Mouse (Mus musculus) midbrain, embryonic 16.5 days (tissue): Measurements from ENCODE around the gene Clstn2. TPM values are rescaled to one million over a fixed set of nuclear protein-coding genes. Genes with fewer than 3 reads are reported as not detected.
A peak's percentile ranks its signal among the peaks of the same experiment; 100 is the strongest.

Experiments
- ATAC-seq: fragments of 200-750 bp; cut with Nextera tagmentation; 2 replicates; pipeline ENCODE4 v1.8.0; 2017; ENCODE audit warnings: moderate TSS enrichment
- H3K27ac ChIP-seq: fragments of 300-500 bp; sonication (generic); 2 replicates; pipeline ENCODE4 v1.5.1; 2014; ENCODE audit warnings: mild to moderate bottlenecking, low read length, mixed read lengths
- H3K27me3 ChIP-seq: fragments of 300-500 bp; sonication (generic); 2 replicates; pipeline ENCODE4 v1.6.1; 2014; ENCODE audit warnings: low read depth, low read length, mixed read lengths; ENCODE audit not compliant: control insufficient read depth, insufficient read depth
- H3K36me3 ChIP-seq: fragments of 300-500 bp; sonication (generic); 2 replicates; pipeline ENCODE4 v1.6.1; 2014; ENCODE audit warnings: mild to moderate bottlenecking, low read length, moderate library complexity, mixed read lengths; ENCODE audit not compliant: control insufficient read depth, insufficient read depth
- H3K4me1 ChIP-seq: fragments of 300-500 bp; sonication (generic); 2 replicates; pipeline ENCODE4 v1.6.1; 2014; ENCODE audit warnings: mild to moderate bottlenecking, low read length, mixed read lengths; ENCODE audit not compliant: control insufficient read depth, insufficient read depth
- H3K4me2 ChIP-seq: fragments of 300-500 bp; sonication (generic); 2 replicates; pipeline ENCODE4 v1.6.1; 2014; ENCODE audit warnings: mild to moderate bottlenecking, low read length, mixed read lengths
- H3K4me3 ChIP-seq: fragments of 300-500 bp; sonication (generic); 2 replicates; pipeline ENCODE4 v1.5.1; 2014; ENCODE audit warnings: low read depth, mild to moderate bottlenecking, low read length, moderate library complexity, mixed read lengths
- H3K9ac ChIP-seq: fragments of 300-500 bp; sonication (generic); 2 replicates; pipeline ENCODE4 v1.6.1; 2014; ENCODE audit warnings: low read depth, low read length, mixed read lengths
- H3K9me3 ChIP-seq: fragments of 300-500 bp; sonication (generic); replicated peaks from 2 replicates; pipeline ENCODE4 v1.6.1; 2014; ENCODE audit warnings: mild to moderate bottlenecking, low read length, mixed read lengths; ENCODE audit not compliant: control insufficient read depth, poor library complexity, severe bottlenecking
- WGBS: fragments of 180-500 bp; shearing (Covaris S2); extraction: QIAGEN DNeasy Blood & Tissue Kit; methylation state at CpG from one replicate; pipeline ENCODE4 v1.1.7; 2014; 5-methylcytosine and 5-hydroxymethylcytosine counted together
- polyA plus RNA-seq: library from polyadenylated mRNA; unstranded; fragments of >200 nt; fragmentation: Nextera tagmentation; extraction: Ambion mirVana; gene quantifications from 2 replicates; pipeline ENCODE4 v1.2.1, GENCODE M21; 2015

The Clstn2 gene
- polyA plus RNA-seq, 1 experiment from 2014 or later = 10.2 TPM

- ATAC-seq = no peak
- no peak overlapping the region for H3K27ac ChIP-seq
- H3K9ac ChIP-seq = no peak overlapping the region
- WGBS = 54% methylated on average over 4 of the region's 4 CpGs
- no peaks in the 10 kb centered on the region for H3K27me3 ChIP-seq
- no peaks in the 10 kb centered on the region for H3K36me3 ChIP-seq
- no peak overlapping the region for H3K4me2 ChIP-seq
- H3K4me3 ChIP-seq = no peak overlapping the region
- no peaks in the 10 kb centered on the region for H3K4me1 ChIP-seq
- no peaks in the 10 kb centered on the region for H3K9me3 ChIP-seq
These were observed 66.3 kb downstream of the Clstn2 start for GRCm38 (mm10) chr9:97966691-97967090.

- no peak for ATAC-seq
- Histone ChIP-seq H3K9me3 (no peaks in the 10 kb centered on the region), H3K27me3 (no peaks in the 10 kb centered on the region), H3K4me3 (no peak overlapping the region), H3K36me3 (no peaks in the 10 kb centered on the region), H3K4me1 (no peaks in the 10 kb centered on the region), H3K4me2 (no peak overlapping the region), H3K27ac (no peak overlapping the region), H3K9ac (no peak overlapping the region)
- 87% methylated on average over 8 of the region's 8 CpGs for WGBS
These were observed 75.5 kb downstream of the Clstn2 start for GRCm38 (mm10) chr9:97957508-97957907.

GRCm38 (mm10) chr9:97956407-97957106, 76.4 kb downstream of the Clstn2 start:
- 0 out of 2 replicates have a peak, but pooled peaks have one; percentile 39 for ATAC-seq
- Histone ChIP-seq H3K27me3 (no peaks in the 10 kb centered on the region), H3K4me2 (no peak overlapping the region), H3K4me3 (no peak overlapping the region), H3K4me1 (no peaks in the 10 kb centered on the region), H3K9me3 (no peaks in the 10 kb centered on the region), H3K27ac (no peak overlapping the region), H3K9ac (no peak overlapping the region), H3K36me3 (no peaks in the 10 kb centered on the region)
- WGBS = 73% methylated on average over 4 of the region's 4 CpGs

- no peak overlapping the region for H3K4me2 ChIP-seq
- no peaks in the 10 kb centered on the region for H3K36me3 ChIP-seq
- no peaks in the 10 kb centered on the region for H3K9me3 ChIP-seq
- no peak overlapping the region for H3K4me3 ChIP-seq
- no peak overlapping the region for H3K27ac ChIP-seq
- WGBS = 89% methylated on average over 8 of the region's 8 CpGs
- ATAC-seq = no peak
- no peak overlapping the region for H3K9ac ChIP-seq
- no peaks in the 10 kb centered on the region for H3K4me1 ChIP-seq
- H3K27me3 ChIP-seq = no peaks in the 10 kb centered on the region
These were observed 79.1 kb downstream of the Clstn2 start for GRCm38 (mm10) chr9:97953746-97954359.

- no peaks in the 10 kb centered on the region for H3K4me1 ChIP-seq
- no peak overlapping the region for H3K27ac ChIP-seq
- no peaks in the 10 kb centered on the region for H3K36me3 ChIP-seq
- H3K4me3 ChIP-seq = no peak overlapping the region
- 91% methylated on average over 6 of the region's 6 CpGs for WGBS
- H3K9me3 ChIP-seq = 0 out of 2 replicates have a peak, but pooled peaks cover 2% of the 10 kb centered on the region
- H3K9ac ChIP-seq = no peak overlapping the region
- no peak overlapping the region for H3K4me2 ChIP-seq
- no peaks in the 10 kb centered on the region for H3K27me3 ChIP-seq
- no peak for ATAC-seq
These were observed 82.5 kb downstream of the Clstn2 start for GRCm38 (mm10) chr9:97950378-97951006.

- H3K4me1 ChIP-seq = no peaks in the 10 kb centered on the region
- no peaks in the 10 kb centered on the region for H3K27me3 ChIP-seq
- no peak overlapping the region for H3K9ac ChIP-seq
- no peak overlapping the region for H3K4me3 ChIP-seq
- H3K4me2 ChIP-seq = no peak overlapping the region
- 84% methylated on average over 4 of the region's 4 CpGs for WGBS
- ATAC-seq = no peak
- no peak overlapping the region for H3K27ac ChIP-seq
- H3K36me3 ChIP-seq = no peaks in the 10 kb centered on the region
- H3K9me3 ChIP-seq = no peaks in the 10 kb centered on the region
These were observed 113.7 kb downstream of the Clstn2 start for GRCm38 (mm10) chr9:97919326-97919725.

- H3K4me1 ChIP-seq = no peaks in the 10 kb centered on the region
- 90% methylated on average over 3 of the region's 3 CpGs for WGBS
- no peak overlapping the region for H3K27ac ChIP-seq
- H3K27me3 ChIP-seq = no peaks in the 10 kb centered on the region
- H3K9ac ChIP-seq = no peak overlapping the region
- no peak for ATAC-seq
- H3K36me3 ChIP-seq = no peaks in the 10 kb centered on the region
- H3K4me2 ChIP-seq = no peak overlapping the region
- no peak overlapping the region for H3K4me3 ChIP-seq
- no peaks in the 10 kb centered on the region for H3K9me3 ChIP-seq
These were observed 141.6 kb downstream of the Clstn2 start for GRCm38 (mm10) chr9:97891415-97891814.

GRCm38 (mm10) chr9:97883336-97883735, 149.6 kb downstream of the Clstn2 start:
- H3K4me2 ChIP-seq = no peak overlapping the region
- no peaks in the 10 kb centered on the region for H3K9me3 ChIP-seq
- 85% methylated on average over 3 of the region's 3 CpGs for WGBS
- no peaks in the 10 kb centered on the region for H3K36me3 ChIP-seq
- H3K4me3 ChIP-seq = no peak overlapping the region
- no peaks in the 10 kb centered on the region for H3K27me3 ChIP-seq
- H3K9ac ChIP-seq = no peak overlapping the region
- H3K4me1 ChIP-seq = no peaks in the 10 kb centered on the region
- H3K27ac ChIP-seq = no peak overlapping the region
- no peak for ATAC-seq
